Mouse (Mus musculus): ENCODE results near the gene Bcl2l1. TPM values are rescaled to one million over a fixed set of nuclear protein-coding genes. Genes with fewer than 3 reads are reported as not detected.

Bcl2l1 gene
- polyA plus RNA-seq, 1 experiment from 2014 or later: 120 TPM

DNA sequence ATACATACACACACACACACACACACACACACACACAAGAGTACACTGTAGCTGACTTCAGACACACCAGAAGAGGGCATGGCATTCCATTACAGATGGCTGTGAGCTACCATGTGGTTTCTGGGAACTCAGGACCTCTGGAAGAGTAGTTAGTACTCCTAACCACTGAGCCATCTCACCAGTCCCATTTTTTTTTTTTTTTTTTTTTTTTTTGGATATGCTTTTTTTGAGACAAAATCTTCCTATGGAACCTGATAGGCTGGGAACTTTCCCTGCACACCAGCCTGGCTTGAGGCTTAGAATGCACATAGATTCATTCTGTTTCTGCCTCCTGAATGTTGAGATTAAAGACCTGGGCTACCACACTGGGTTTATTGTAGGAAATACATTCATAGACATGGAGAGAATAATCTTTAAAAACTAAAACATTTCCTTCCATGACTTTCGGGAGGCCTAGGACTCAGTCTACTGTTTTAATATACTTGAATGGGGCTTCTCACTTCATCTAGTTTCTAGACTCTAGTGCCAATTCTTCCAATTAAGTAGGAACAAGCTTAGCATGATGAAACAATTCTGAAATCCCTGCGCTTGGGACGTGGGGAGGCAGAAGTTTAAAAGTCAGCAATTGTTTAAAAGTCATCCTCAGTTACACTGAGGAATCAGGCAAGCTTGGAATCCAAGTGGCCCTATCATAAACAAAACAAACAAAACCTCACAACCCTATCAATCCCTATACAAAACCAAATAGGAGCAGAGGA, 15.7 kb upstream of the Bcl2l1 start:
- Histone ChIP-seq H3K4me1 (replicated peaks; ENCODE audit: control insufficient read depth, insufficient read depth, low read length) (peaks cover 15% of the 10 kb centered on the region), H3K27me3 (ENCODE audit: control insufficient read depth, insufficient read depth, low read depth, low read length) (no peaks in the 10 kb centered on the region), H3K27ac (ENCODE audit: low read length) (no peak overlapping the region; the same call in 1 of the 2 replicates), H3K4me2 (ENCODE audit: low read depth, low read length) (peak overlapping the region; percentile 61), H3K9me3 (ENCODE audit: control insufficient read depth, low read length) (no peaks in the 10 kb centered on the region), H3K36me3 (ENCODE audit: control insufficient read depth, insufficient read depth, low read length) (no peaks in the 10 kb centered on the region), H3K9ac (ENCODE audit: low read length) (peak overlapping the region; percentile 45), H3K4me3 (ENCODE audit: low read length) (peak overlapping the region; percentile 35)
- no peak; the same call in 1 of the 2 replicates for ATAC-seq (ENCODE audit: low read depth)
- 10% methylated on average over 3 of the region's 3 CpGs for WGBS

DNA sequence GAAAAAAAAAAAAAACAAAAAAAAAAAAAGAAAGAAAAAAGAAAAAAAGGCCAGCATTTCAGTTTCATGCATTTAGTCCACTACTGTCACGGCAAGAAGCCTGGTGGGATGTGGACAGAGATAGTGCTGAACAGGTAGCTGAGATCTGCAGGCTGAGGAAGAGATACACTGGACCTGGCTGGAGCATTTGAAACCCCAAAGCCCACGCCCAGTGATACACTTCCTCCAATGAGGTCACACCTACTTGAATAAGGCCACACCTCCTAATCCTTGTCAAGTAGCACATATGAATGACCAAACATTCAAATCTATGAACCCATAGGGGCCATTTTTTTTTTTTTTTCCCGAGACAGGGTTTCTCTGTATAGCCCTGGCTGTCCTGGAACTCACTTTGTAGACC, 11.2 kb upstream of the Bcl2l1 start:
- no peaks in the 10 kb centered on the region for H3K36me3 ChIP-seq (ENCODE audit: control insufficient read depth, insufficient read depth, low read length)
- WGBS: 59% methylated on average over 3 of the region's 3 CpGs
- no peak overlapping the region for H3K4me2 ChIP-seq (ENCODE audit: low read depth, low read length)
- H3K27ac ChIP-seq (ENCODE audit: low read length): no peak overlapping the region
- H3K9me3 ChIP-seq (ENCODE audit: control insufficient read depth, low read length): no peaks in the 10 kb centered on the region
- no peaks in the 10 kb centered on the region for H3K27me3 ChIP-seq (ENCODE audit: control insufficient read depth, insufficient read depth, low read depth, low read length)
- ATAC-seq (ENCODE audit: low read depth): no peak
- no peak overlapping the region for H3K9ac ChIP-seq (ENCODE audit: low read length)
- H3K4me3 ChIP-seq (ENCODE audit: low read length): no peak overlapping the region
- H3K4me1 ChIP-seq (replicated peaks; ENCODE audit: control insufficient read depth, insufficient read depth, low read length): no peaks in the 10 kb centered on the region

DNA sequence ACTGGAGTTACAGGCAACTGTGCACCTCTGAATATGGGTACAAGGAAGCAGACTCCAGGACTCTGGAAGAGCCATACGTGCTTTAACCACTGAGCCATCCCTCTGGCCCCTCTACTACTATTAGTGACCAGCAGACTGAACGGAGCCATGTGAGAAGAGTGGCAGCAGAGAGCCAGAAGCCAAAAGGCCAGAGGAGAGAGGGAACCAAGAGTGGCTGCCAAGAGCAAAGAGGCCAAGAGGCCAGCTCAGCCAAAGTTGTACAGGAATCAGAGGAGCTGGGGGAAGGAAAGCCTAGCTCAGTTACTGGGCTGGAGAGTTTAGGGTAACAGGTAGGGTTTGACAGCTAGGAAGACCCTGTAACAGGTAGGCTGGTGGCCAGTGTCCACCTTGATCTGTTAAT, 7.7 kb upstream of the Bcl2l1 start:
- ATAC-seq (ENCODE audit: low read depth): no peak
- Histone ChIP-seq H3K9me3 (ENCODE audit: control insufficient read depth, low read length) (no peaks in the 10 kb centered on the region), H3K9ac (ENCODE audit: low read length) (no peak overlapping the region), H3K27ac (ENCODE audit: low read length) (no peak overlapping the region), H3K36me3 (ENCODE audit: control insufficient read depth, insufficient read depth, low read length) (no peaks in the 10 kb centered on the region), H3K4me1 (replicated peaks; ENCODE audit: control insufficient read depth, insufficient read depth, low read length) (no peaks in the 10 kb centered on the region), H3K4me2 (ENCODE audit: low read depth, low read length) (no peak overlapping the region), H3K4me3 (ENCODE audit: low read length) (no peak overlapping the region), H3K27me3 (ENCODE audit: control insufficient read depth, insufficient read depth, low read depth, low read length) (no peaks in the 10 kb centered on the region)
- WGBS: 73% methylated on average over 2 of the region's 2 CpGs

DNA sequence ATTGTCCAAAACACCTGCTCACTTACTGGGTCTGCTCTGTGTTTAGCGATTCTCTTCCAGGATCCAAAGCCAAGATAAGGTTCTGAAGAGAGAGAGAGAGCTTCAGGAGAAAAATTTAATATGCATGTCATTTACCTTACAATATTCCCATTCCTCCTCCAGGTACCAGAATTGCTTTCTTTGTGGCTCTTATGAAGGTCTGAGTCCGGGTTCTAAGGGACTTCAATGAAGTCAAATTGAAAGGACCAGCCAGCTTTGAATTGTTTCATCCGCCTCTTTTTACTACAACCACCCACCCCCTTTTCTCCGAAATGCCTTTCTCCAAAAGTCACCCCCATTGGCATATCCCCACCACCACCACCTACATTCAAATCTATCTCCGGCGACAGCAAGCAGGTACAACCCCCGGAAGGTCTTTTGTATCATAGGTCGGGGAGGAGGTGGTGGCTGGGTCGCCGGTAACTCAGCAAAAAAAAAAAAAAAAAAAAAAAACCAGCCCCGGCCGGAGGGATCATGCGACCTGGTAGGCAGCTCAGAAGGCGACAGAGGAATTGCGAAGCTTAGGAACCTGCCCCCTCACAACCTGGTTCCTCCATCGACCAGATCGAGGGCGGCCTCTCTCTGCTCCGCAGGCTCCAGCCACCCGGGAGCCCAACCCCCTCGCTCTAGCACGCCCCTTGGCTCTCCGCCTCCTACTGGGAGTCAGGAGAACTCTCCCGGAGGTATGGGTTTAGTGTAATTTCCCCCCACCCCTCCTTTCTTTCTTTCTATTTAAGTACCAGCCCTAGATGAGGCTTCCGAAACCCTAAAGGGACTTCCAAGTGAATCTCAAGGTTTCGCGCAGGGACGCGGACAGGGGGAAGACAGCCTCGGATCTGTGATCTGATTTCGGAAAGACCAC, 1.3 kb downstream of the Bcl2l1 start:
- Histone ChIP-seq H3K4me1 (replicated peaks; ENCODE audit: control insufficient read depth, insufficient read depth, low read length) (peaks cover 32% of the 10 kb centered on the region), H3K9me3 (ENCODE audit: control insufficient read depth, low read length) (no peaks in the 10 kb centered on the region), H3K36me3 (ENCODE audit: control insufficient read depth, insufficient read depth, low read length) (no peaks in the 10 kb centered on the region), H3K27ac (ENCODE audit: low read length) (peak overlapping the region; percentile 99), H3K4me2 (ENCODE audit: low read depth, low read length) (peak overlapping the region; percentile 76), H3K9ac (ENCODE audit: low read length) (peak overlapping the region; percentile 93), H3K4me3 (ENCODE audit: low read length) (peak overlapping the region; percentile 74), H3K27me3 (ENCODE audit: control insufficient read depth, insufficient read depth, low read depth, low read length) (no peaks in the 10 kb centered on the region)
- WGBS: 1% methylated on average over 31 of the region's 31 CpGs
- peak; percentile 88 for ATAC-seq (ENCODE audit: low read depth)

DNA sequence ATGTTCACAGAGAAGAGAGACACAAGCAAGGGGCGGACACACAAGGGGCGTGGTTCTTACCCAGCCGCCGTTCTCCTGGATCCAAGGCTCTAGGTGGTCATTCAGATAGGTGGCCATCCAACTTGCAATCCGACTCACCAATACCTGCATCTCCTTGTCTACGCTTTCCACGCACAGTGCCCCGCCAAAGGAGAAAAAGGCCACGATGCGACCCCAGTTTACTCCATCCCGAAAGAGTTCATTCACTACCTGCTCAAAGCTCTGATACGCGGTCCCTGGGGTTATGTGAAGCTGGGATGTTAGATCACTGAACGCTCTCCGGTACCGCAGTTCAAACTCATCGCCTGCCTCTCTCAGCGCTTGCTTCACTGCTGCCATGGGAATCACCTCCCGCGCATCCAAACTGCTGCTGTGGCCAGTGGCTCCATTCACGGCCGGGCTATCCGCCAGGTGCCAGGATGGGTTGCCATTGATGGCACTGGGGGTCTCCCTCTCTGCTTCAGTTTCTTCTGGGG, 2.1 kb downstream of the Bcl2l1 start:
- Histone ChIP-seq H3K9ac (ENCODE audit: low read length) (peak overlapping the region; percentile 93), H3K36me3 (ENCODE audit: control insufficient read depth, insufficient read depth, low read length) (no peaks in the 10 kb centered on the region), H3K4me2 (ENCODE audit: low read depth, low read length) (peak overlapping the region; percentile 76), H3K27ac (ENCODE audit: low read length) (peak overlapping the region; percentile 99), H3K4me3 (ENCODE audit: low read length) (peak overlapping the region; percentile 74), H3K4me1 (replicated peaks; ENCODE audit: control insufficient read depth, insufficient read depth, low read length) (peaks cover 32% of the 10 kb centered on the region), H3K9me3 (ENCODE audit: control insufficient read depth, low read length) (no peaks in the 10 kb centered on the region), H3K27me3 (ENCODE audit: control insufficient read depth, insufficient read depth, low read depth, low read length) (no peaks in the 10 kb centered on the region)
- no peak for ATAC-seq (ENCODE audit: low read depth)
- 52% methylated on average over 23 of the region's 23 CpGs for WGBS

DNA sequence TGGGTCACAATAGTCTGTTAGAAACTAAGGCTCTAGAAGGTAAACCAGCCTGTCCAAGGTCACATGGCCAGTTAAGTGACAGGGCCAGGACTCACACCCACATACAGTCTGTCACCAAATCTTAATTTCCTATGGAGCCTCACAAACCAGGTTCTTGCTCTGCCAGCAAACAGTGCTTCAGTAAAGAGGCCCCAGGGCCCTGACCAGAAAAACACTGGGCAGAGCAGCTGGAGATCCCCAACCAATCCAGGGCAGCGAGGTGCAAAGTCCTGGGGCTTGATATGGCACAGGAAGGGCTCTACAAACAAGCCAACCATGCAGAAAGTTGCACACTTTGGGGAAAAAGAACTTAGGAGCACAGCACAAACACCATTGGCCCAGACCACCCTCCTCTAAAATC, 3.0 kb downstream of the Bcl2l1 start:
- 17% methylated on average over 1 of the region's 1 CpGs for WGBS

DNA sequence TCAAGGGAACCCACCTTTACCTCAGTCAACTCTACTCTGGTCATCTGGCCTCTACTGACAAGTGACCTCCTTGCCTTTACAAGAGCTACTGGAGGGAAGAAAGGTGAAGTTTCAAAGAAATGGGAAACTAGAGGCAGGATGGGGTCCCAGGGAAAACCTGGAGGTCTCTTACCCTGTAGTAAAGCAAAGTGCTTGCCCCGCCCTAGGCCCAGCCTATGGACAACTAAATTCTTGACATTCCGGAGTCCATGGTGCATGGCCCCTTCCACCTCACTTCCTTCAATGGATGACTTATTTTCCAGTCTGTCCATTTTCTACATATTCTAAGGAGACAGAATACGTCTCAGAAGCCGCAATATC, 3.5 kb downstream of the Bcl2l1 start:
- Histone ChIP-seq H3K36me3 (ENCODE audit: control insufficient read depth, insufficient read depth, low read length) (no peaks in the 10 kb centered on the region), H3K4me2 (ENCODE audit: low read depth, low read length) (peak overlapping the region; percentile 76), H3K27me3 (ENCODE audit: control insufficient read depth, insufficient read depth, low read depth, low read length) (no peaks in the 10 kb centered on the region), H3K4me3 (ENCODE audit: low read length) (peak overlapping the region; percentile 74), H3K27ac (ENCODE audit: low read length) (peak overlapping the region; percentile 99), H3K4me1 (replicated peaks; ENCODE audit: control insufficient read depth, insufficient read depth, low read length) (peaks cover 32% of the 10 kb centered on the region), H3K9ac (ENCODE audit: low read length) (peak overlapping the region; percentile 93), H3K9me3 (ENCODE audit: control insufficient read depth, low read length) (no peaks in the 10 kb centered on the region)
- ATAC-seq (ENCODE audit: low read depth): no peak
- WGBS: 35% methylated on average over 4 of the region's 4 CpGs

More for the DNA sequence above, 3.0 kb downstream of the Bcl2l1 start:
- H3K36me3 ChIP-seq (ENCODE audit: control insufficient read depth, insufficient read depth, low read length): no peaks in the 10 kb centered on the region
- H3K9me3 ChIP-seq (ENCODE audit: control insufficient read depth, low read length): no peaks in the 10 kb centered on the region
- H3K27ac ChIP-seq (ENCODE audit: low read length): peak overlapping the region; percentile 99
- H3K4me3 ChIP-seq (ENCODE audit: low read length): peak overlapping the region; percentile 74
- H3K27me3 ChIP-seq (ENCODE audit: control insufficient read depth, insufficient read depth, low read depth, low read length): no peaks in the 10 kb centered on the region
- peak overlapping the region; percentile 93 for H3K9ac ChIP-seq (ENCODE audit: low read length)
- peak overlapping the region; percentile 76 for H3K4me2 ChIP-seq (ENCODE audit: low read depth, low read length)
- ATAC-seq (ENCODE audit: low read depth): no peak
- peaks cover 32% of the 10 kb centered on the region for H3K4me1 ChIP-seq (replicated peaks; ENCODE audit: control insufficient read depth, insufficient read depth, low read length)

DNA sequence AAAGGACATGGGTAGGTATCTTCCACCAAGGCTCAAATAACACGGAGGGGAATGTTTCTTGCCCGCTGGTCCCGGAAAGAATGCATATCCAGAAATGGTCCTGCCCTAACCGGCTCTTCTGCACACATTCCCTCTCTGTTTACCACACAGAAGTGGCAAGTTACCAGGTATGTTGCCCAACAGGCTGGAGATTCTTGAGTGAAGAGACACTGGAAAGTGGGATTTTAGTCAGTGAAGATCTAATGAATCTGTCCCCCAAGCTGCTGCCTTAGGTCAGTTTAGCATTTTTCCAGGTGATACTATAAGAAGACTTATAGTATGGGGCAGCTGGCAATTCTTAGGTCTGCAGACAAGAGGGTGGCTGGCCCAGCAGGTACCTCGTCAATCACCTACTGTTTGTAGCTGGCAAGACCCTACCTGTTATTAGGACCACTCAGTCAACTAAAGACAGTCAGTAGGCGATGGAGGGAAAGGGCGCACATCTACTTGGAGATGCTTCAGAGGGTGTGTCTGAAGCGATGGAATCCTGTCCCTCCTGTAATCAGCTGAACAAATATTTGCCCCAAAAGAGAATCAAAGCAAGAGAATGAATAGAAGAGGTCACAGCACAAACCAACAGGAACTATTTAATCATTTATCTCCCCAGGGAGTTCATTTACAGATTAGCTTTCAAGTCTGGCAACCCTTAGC, 4.1 kb downstream of the Bcl2l1 start:
- H3K4me3 ChIP-seq (ENCODE audit: low read length): peak overlapping the region; percentile 74
- H3K9me3 ChIP-seq (ENCODE audit: control insufficient read depth, low read length): no peaks in the 10 kb centered on the region
- peak overlapping the region; percentile 99 for H3K27ac ChIP-seq (ENCODE audit: low read length)
- H3K36me3 ChIP-seq (ENCODE audit: control insufficient read depth, insufficient read depth, low read length): no peaks in the 10 kb centered on the region
- ATAC-seq (ENCODE audit: low read depth): no peak
- H3K4me1 ChIP-seq (replicated peaks; ENCODE audit: control insufficient read depth, insufficient read depth, low read length): peaks cover 32% of the 10 kb centered on the region
- no peaks in the 10 kb centered on the region for H3K27me3 ChIP-seq (ENCODE audit: control insufficient read depth, insufficient read depth, low read depth, low read length)
- WGBS: 49% methylated on average over 8 of the region's 8 CpGs
- H3K4me2 ChIP-seq (ENCODE audit: low read depth, low read length): peak overlapping the region; percentile 76
- H3K9ac ChIP-seq (ENCODE audit: low read length): peak overlapping the region; percentile 93
